Mouse (Mus musculus): ENCODE results near the gene Szt2. TPM values are rescaled to one million over a fixed set of nuclear protein-coding genes. Genes with fewer than 3 reads are reported as not detected.
A peak's percentile ranks its signal among the peaks of the same experiment; 100 is the strongest.

The Szt2 gene
- total and polyA plus RNA-seq, 2 experiments from 2014 or later: 2.0 to 23.5 TPM

DNA sequence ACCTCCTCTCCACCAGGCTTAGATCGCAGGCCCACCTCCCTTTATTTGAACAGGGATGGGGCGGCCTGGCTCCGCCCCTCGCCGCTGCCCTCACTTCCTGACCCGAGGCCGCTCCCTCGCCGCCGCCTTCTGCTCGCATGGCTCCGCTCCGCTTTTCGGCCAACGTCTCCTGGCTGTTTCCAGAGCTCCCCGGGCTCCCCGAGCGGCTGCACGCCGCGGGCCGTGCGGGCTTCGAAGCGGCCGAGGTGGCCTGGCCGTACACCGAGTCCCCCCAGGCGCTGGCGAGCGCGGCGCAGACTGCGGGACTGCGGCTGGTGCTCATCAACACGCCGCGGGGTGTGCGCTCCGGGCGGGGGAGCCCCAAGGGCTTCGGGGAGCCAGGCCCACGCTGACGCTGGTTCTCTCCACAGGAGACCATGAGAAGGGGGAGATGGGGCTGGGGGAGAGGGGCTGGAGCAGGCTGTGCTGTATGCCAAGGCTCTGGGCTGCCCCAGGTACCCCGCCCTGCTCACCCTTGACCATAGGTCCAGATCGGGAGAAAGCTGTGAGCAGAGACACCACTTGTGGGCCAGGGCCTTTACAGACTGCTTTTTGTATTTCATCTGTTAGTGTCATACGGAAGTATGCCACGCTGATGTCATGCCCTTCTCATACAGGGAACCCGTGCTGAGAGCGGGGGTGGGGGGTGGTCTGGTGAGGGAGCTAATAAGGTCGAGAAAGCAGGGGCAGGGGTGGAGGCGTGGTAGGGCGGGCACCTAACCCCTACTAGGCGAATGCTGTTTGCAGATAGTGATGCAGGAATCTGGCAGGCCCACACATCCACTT, 49.0 kb downstream of the Szt2 start:
- peak; percentile 77 for ATAC-seq (ENCODE audit: insufficient read depth, low read depth)
- Histone ChIP-seq H3K9ac (replicated peaks; ENCODE audit: low read depth, low read length) (peak overlapping the region; percentile 79), H3K4me3 (ENCODE audit: low read depth, low read length) (peak overlapping the region; percentile 77), H3K9me3 (replicated peaks; ENCODE audit: control insufficient read depth, low read length) (no peaks in the 10 kb centered on the region), H3K4me2 (ENCODE audit: low read depth, low read length) (peak overlapping the region; percentile 99), H3K27me3 (ENCODE audit: control insufficient read depth, insufficient read depth, low read length) (no peaks in the 10 kb centered on the region), H3K27ac (ENCODE audit: low read depth) (peak overlapping the region; percentile 71), H3K4me1 (ENCODE audit: control insufficient read depth, insufficient read depth) (no peaks in the 10 kb centered on the region; the same call in 1 of the 2 replicates), H3K36me3 (replicated peaks; ENCODE audit: control insufficient read depth, insufficient read depth, low read length) (peaks cover 33% of the 10 kb centered on the region)
- TF ChIP-seq CTCF (IDR thresholded peaks at IDR 0.05; ENCODE audit: low read depth) (no peak), EP300 (IDR thresholded peaks at IDR 0.05; ENCODE audit: low read depth) (no peak)
- peak; percentile 58 for DNase-seq (ENCODE audit: low spot score)
- under 1% methylated on average over 51 of the region's 54 CpGs for WGBS

GRCm38 (mm10) chr4:118359211-118359895, 49.7 kb downstream of the Szt2 start:
- no peaks in the 10 kb centered on the region for H3K27me3 ChIP-seq (ENCODE audit: control insufficient read depth, insufficient read depth, low read length)
- TF ChIP-seq EP300 (IDR thresholded peaks at IDR 0.05; ENCODE audit: low read depth) (no peak), CTCF (IDR thresholded peaks at IDR 0.05; ENCODE audit: low read depth) (no peak)
- no peak overlapping the region; the same call in 1 of the 2 replicates for H3K27ac ChIP-seq (ENCODE audit: low read depth)
- peak overlapping the region; percentile 77 for H3K4me3 ChIP-seq (ENCODE audit: low read depth, low read length)
- DNase-seq (ENCODE audit: low spot score) (peak; percentile 43), ATAC-seq (ENCODE audit: insufficient read depth, low read depth) (peak; percentile 28; the same call in 1 of the 2 replicates)
- H3K36me3 ChIP-seq (replicated peaks; ENCODE audit: control insufficient read depth, insufficient read depth, low read length): peaks cover 26% of the 10 kb centered on the region
- no peaks in the 10 kb centered on the region for H3K9me3 ChIP-seq (replicated peaks; ENCODE audit: control insufficient read depth, low read length)
- H3K9ac ChIP-seq (replicated peaks; ENCODE audit: low read depth, low read length): peak overlapping the region; percentile 79
- H3K4me2 ChIP-seq (ENCODE audit: low read depth, low read length): peak overlapping the region; percentile 99
- 11% methylated on average over 21 of the region's 21 CpGs for WGBS
- H3K4me1 ChIP-seq (ENCODE audit: control insufficient read depth, insufficient read depth): no peaks in the 10 kb centered on the region; the same call in 1 of the 2 replicates

GRCm38 (mm10) chr4:118358159-118358895, 50.7 kb downstream of the Szt2 start:
- Histone ChIP-seq H3K27ac (ENCODE audit: low read depth) (no peak overlapping the region), H3K9me3 (replicated peaks; ENCODE audit: control insufficient read depth, low read length) (no peaks in the 10 kb centered on the region), H3K9ac (replicated peaks; ENCODE audit: low read depth, low read length) (no peak overlapping the region), H3K4me3 (ENCODE audit: low read depth, low read length) (no peak overlapping the region), H3K27me3 (ENCODE audit: control insufficient read depth, insufficient read depth, low read length) (no peaks in the 10 kb centered on the region), H3K4me1 (ENCODE audit: control insufficient read depth, insufficient read depth) (no peaks in the 10 kb centered on the region; the same call in 1 of the 2 replicates), H3K36me3 (replicated peaks; ENCODE audit: control insufficient read depth, insufficient read depth, low read length) (peaks cover 15% of the 10 kb centered on the region), H3K4me2 (ENCODE audit: low read depth, low read length) (no peak overlapping the region)
- 78% methylated on average over 17 of the region's 17 CpGs for WGBS
- ATAC-seq (ENCODE audit: insufficient read depth, low read depth) (no peak), DNase-seq (ENCODE audit: low spot score) (no peak)
- TF ChIP-seq CTCF (IDR thresholded peaks at IDR 0.05; ENCODE audit: low read depth): no peak
- TF ChIP-seq EP300 (IDR thresholded peaks at IDR 0.05; ENCODE audit: low read depth): no peak

DNA sequence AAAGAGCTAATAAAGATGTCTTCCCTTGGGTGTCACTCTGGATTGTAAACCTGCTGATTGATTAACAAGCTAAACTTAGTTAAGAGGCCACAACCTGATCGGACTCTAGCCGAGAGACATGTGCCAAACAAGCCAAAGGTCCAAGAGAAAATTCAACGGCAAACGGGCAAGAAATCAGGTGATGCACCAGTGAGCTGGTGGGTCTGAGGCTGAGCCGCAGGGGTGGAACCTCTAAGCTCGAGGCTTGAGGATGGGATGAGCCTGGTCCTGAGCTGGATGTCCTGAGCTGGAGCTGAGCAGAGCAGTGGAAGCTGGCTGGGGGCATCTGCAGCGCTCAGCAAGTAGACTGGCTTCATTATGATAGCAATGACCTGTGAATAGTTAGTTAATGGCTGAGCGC, 51.6 kb downstream of the Szt2 start:
- Histone ChIP-seq H3K9ac (replicated peaks; ENCODE audit: low read depth, low read length) (no peak overlapping the region), H3K9me3 (replicated peaks; ENCODE audit: control insufficient read depth, low read length) (no peaks in the 10 kb centered on the region), H3K36me3 (replicated peaks; ENCODE audit: control insufficient read depth, insufficient read depth, low read length) (peaks cover 7% of the 10 kb centered on the region), H3K27ac (ENCODE audit: low read depth) (no peak overlapping the region), H3K27me3 (ENCODE audit: control insufficient read depth, insufficient read depth, low read length) (no peaks in the 10 kb centered on the region), H3K4me2 (ENCODE audit: low read depth, low read length) (no peak overlapping the region), H3K4me1 (ENCODE audit: control insufficient read depth, insufficient read depth) (no peaks in the 10 kb centered on the region; the same call in 1 of the 2 replicates), H3K4me3 (ENCODE audit: low read depth, low read length) (no peak overlapping the region)
- TF ChIP-seq EP300 (IDR thresholded peaks at IDR 0.05; ENCODE audit: low read depth) (no peak), CTCF (IDR thresholded peaks at IDR 0.05; ENCODE audit: low read depth) (no peak)
- no peak for DNase-seq (ENCODE audit: low spot score)
- 78% methylated on average over 8 of the region's 8 CpGs for WGBS
- ATAC-seq (ENCODE audit: insufficient read depth, low read depth): no peak

GRCm38 (mm10) chr4:118356738-118357137, 52.3 kb downstream of the Szt2 start:
- Histone ChIP-seq H3K4me3 (ENCODE audit: low read depth, low read length) (no peak overlapping the region), H3K9ac (replicated peaks; ENCODE audit: low read depth, low read length) (no peak overlapping the region), H3K4me1 (ENCODE audit: control insufficient read depth, insufficient read depth) (no peaks in the 10 kb centered on the region; the same call in 1 of the 2 replicates), H3K4me2 (ENCODE audit: low read depth, low read length) (no peak overlapping the region), H3K27me3 (ENCODE audit: control insufficient read depth, insufficient read depth, low read length) (no peaks in the 10 kb centered on the region), H3K27ac (ENCODE audit: low read depth) (no peak overlapping the region), H3K9me3 (replicated peaks; ENCODE audit: control insufficient read depth, low read length) (no peaks in the 10 kb centered on the region), H3K36me3 (replicated peaks; ENCODE audit: control insufficient read depth, insufficient read depth, low read length) (no peaks in the 10 kb centered on the region)
- DNase-seq (ENCODE audit: low spot score): no peak
- 82% methylated on average over 6 of the region's 6 CpGs for WGBS
- TF ChIP-seq CTCF (IDR thresholded peaks at IDR 0.05; ENCODE audit: low read depth) (no peak), EP300 (IDR thresholded peaks at IDR 0.05; ENCODE audit: low read depth) (no peak)
- no peak for ATAC-seq (ENCODE audit: insufficient read depth, low read depth)
